Mouse (Mus musculus): Measurements from ENCODE around the gene Car15. TPM values are rescaled to one million over a fixed set of nuclear protein-coding genes. Genes with fewer than 3 reads are reported as not detected.
A peak's percentile ranks its signal among the peaks of the same experiment; 100 is the strongest.

The Car15 gene
- polyA plus RNA-seq, 1 experiment from 2014 or later = 4.5 TPM

GRCm38 (mm10) chr16:17842437-17842836 lies 4.3 kb upstream of the Car15 start:
- Histone ChIP-seq H3K4me2 (ENCODE audit: low read depth, low read length) (no peak overlapping the region), H3K9me3 (ENCODE audit: control insufficient read depth, low read length) (no peaks in the 10 kb centered on the region), H3K27me3 (ENCODE audit: control insufficient read depth, insufficient read depth, low read depth, low read length) (no peaks in the 10 kb centered on the region), H3K9ac (ENCODE audit: low read length) (no peak overlapping the region), H3K27ac (ENCODE audit: low read length) (no peak overlapping the region), H3K4me3 (ENCODE audit: low read length) (no peak overlapping the region), H3K4me1 (replicated peaks; ENCODE audit: control insufficient read depth, insufficient read depth, low read length) (no peaks in the 10 kb centered on the region), H3K36me3 (ENCODE audit: control insufficient read depth, insufficient read depth, low read length) (peaks cover 48% of the 10 kb centered on the region)
- ATAC-seq (ENCODE audit: low read depth) = no peak
- 94% methylated on average over 7 of the region's 7 CpGs for WGBS

- peaks cover 14% of the 10 kb centered on the region for H3K27me3 ChIP-seq (ENCODE audit: control insufficient read depth, insufficient read depth, low read depth, low read length)
- H3K4me2 ChIP-seq (ENCODE audit: low read depth, low read length) = no peak overlapping the region
- H3K27ac ChIP-seq (ENCODE audit: low read length) = no peak overlapping the region
- no peak overlapping the region for H3K9ac ChIP-seq (ENCODE audit: low read length)
- no peak for ATAC-seq (ENCODE audit: low read depth)
- no peaks in the 10 kb centered on the region for H3K9me3 ChIP-seq (ENCODE audit: control insufficient read depth, low read length)
- peaks cover 36% of the 10 kb centered on the region for H3K36me3 ChIP-seq (ENCODE audit: control insufficient read depth, insufficient read depth, low read length)
- WGBS = 78% methylated on average over 4 of the region's 4 CpGs
- no peak overlapping the region for H3K4me3 ChIP-seq (ENCODE audit: low read length)
- H3K4me1 ChIP-seq (replicated peaks; ENCODE audit: control insufficient read depth, insufficient read depth, low read length) = no peaks in the 10 kb centered on the region
Observed at GRCm38 (mm10) chr16:17839976-17840375, 1.8 kb upstream of the Car15 start.

GRCm38 (mm10) chr16:17835481-17835880 lies 2.7 kb downstream of the Car15 start:
- WGBS = 51% methylated on average over 13 of the region's 13 CpGs
- no peak overlapping the region for H3K27ac ChIP-seq (ENCODE audit: low read length)
- H3K4me3 ChIP-seq (ENCODE audit: low read length) = no peak overlapping the region
- peaks cover 5% of the 10 kb centered on the region for H3K4me1 ChIP-seq (replicated peaks; ENCODE audit: control insufficient read depth, insufficient read depth, low read length)
- H3K36me3 ChIP-seq (ENCODE audit: control insufficient read depth, insufficient read depth, low read length) = no peaks in the 10 kb centered on the region
- no peak for ATAC-seq (ENCODE audit: low read depth)
- no peak overlapping the region for H3K4me2 ChIP-seq (ENCODE audit: low read depth, low read length)
- H3K9me3 ChIP-seq (ENCODE audit: control insufficient read depth, low read length) = no peaks in the 10 kb centered on the region
- H3K9ac ChIP-seq (ENCODE audit: low read length) = no peak overlapping the region
- H3K27me3 ChIP-seq (ENCODE audit: control insufficient read depth, insufficient read depth, low read depth, low read length) = peaks cover 57% of the 10 kb centered on the region

- Histone ChIP-seq H3K27me3 (ENCODE audit: control insufficient read depth, insufficient read depth, low read depth, low read length) (peaks cover 60% of the 10 kb centered on the region), H3K9ac (ENCODE audit: low read length) (no peak overlapping the region), H3K4me3 (ENCODE audit: low read length) (peak overlapping the region; percentile 61), H3K36me3 (ENCODE audit: control insufficient read depth, insufficient read depth, low read length) (no peaks in the 10 kb centered on the region), H3K27ac (ENCODE audit: low read length) (no peak overlapping the region), H3K9me3 (ENCODE audit: control insufficient read depth, low read length) (no peaks in the 10 kb centered on the region), H3K4me2 (ENCODE audit: low read depth, low read length) (peak overlapping the region; percentile 98), H3K4me1 (replicated peaks; ENCODE audit: control insufficient read depth, insufficient read depth, low read length) (peaks cover 5% of the 10 kb centered on the region)
- 41% methylated on average over 7 of the region's 7 CpGs for WGBS
- no peak for ATAC-seq (ENCODE audit: low read depth)
Observed at GRCm38 (mm10) chr16:17834543-17834942, 3.6 kb downstream of the Car15 start.

GRCm38 (mm10) chr16:17833681-17834399 lies 4.3 kb downstream of the Car15 start:
- peak overlapping the region; percentile 64 for H3K9ac ChIP-seq (ENCODE audit: low read length)
- no peak overlapping the region for H3K27ac ChIP-seq (ENCODE audit: low read length)
- H3K4me3 ChIP-seq (ENCODE audit: low read length) = peak overlapping the region; percentile 61
- no peaks in the 10 kb centered on the region for H3K36me3 ChIP-seq (ENCODE audit: control insufficient read depth, insufficient read depth, low read length)
- no peaks in the 10 kb centered on the region for H3K9me3 ChIP-seq (ENCODE audit: control insufficient read depth, low read length)
- H3K4me2 ChIP-seq (ENCODE audit: low read depth, low read length) = peak overlapping the region; percentile 98
- under 1% methylated on average over 56 of the region's 103 CpGs for WGBS
- H3K27me3 ChIP-seq (ENCODE audit: control insufficient read depth, insufficient read depth, low read depth, low read length) = peaks cover 60% of the 10 kb centered on the region
- H3K4me1 ChIP-seq (replicated peaks; ENCODE audit: control insufficient read depth, insufficient read depth, low read length) = peaks cover 5% of the 10 kb centered on the region
- ATAC-seq (ENCODE audit: low read depth) = peak; percentile 29; the same call in 1 of the 2 replicates

- Histone ChIP-seq H3K27ac (ENCODE audit: low read length) (no peak overlapping the region), H3K4me2 (ENCODE audit: low read depth, low read length) (peak overlapping the region; percentile 98), H3K9me3 (ENCODE audit: control insufficient read depth, low read length) (no peaks in the 10 kb centered on the region), H3K4me1 (replicated peaks; ENCODE audit: control insufficient read depth, insufficient read depth, low read length) (peaks cover 5% of the 10 kb centered on the region), H3K9ac (ENCODE audit: low read length) (peak overlapping the region; percentile 64), H3K27me3 (ENCODE audit: control insufficient read depth, insufficient read depth, low read depth, low read length) (peaks cover 60% of the 10 kb centered on the region), H3K36me3 (ENCODE audit: control insufficient read depth, insufficient read depth, low read length) (no peaks in the 10 kb centered on the region), H3K4me3 (ENCODE audit: low read length) (peak overlapping the region; percentile 61)
- WGBS = under 1% methylated on average over 35 of the region's 37 CpGs
- peak; percentile 47 for ATAC-seq (ENCODE audit: low read depth)
Observed at GRCm38 (mm10) chr16:17833321-17833680, 4.9 kb downstream of the Car15 start.

GRCm38 (mm10) chr16:17832821-17833220 lies 5.3 kb downstream of the Car15 start, which contains the start of gene B830017H08Rik:
Gene B830017H08Rik, plus strand, starts transcription at chr16:17833121.
- H3K4me2 ChIP-seq (ENCODE audit: low read depth, low read length) = peak within 1 kb of the TSS; percentile 98
- H3K4me3 ChIP-seq (ENCODE audit: low read length) = peak within 1 kb of the TSS; percentile 61
- 27% methylated on average over 7 of the region's 7 CpGs for WGBS
- peaks cover 5% of the 10 kb centered on the region for H3K4me1 ChIP-seq (replicated peaks; ENCODE audit: control insufficient read depth, insufficient read depth, low read length)
- peaks cover 60% of the 10 kb centered on the region for H3K27me3 ChIP-seq (ENCODE audit: control insufficient read depth, insufficient read depth, low read depth, low read length)
- H3K9me3 ChIP-seq (ENCODE audit: control insufficient read depth, low read length) = no peaks in the 10 kb centered on the region
- no peak for ATAC-seq (ENCODE audit: low read depth)
- H3K27ac ChIP-seq (ENCODE audit: low read length) = no peak within 1 kb of the TSS
- H3K9ac ChIP-seq (ENCODE audit: low read length) = peak within 1 kb of the TSS; percentile 64
- no peaks in the 10 kb centered on the region for H3K36me3 ChIP-seq (ENCODE audit: control insufficient read depth, insufficient read depth, low read length)

GRCm38 (mm10) chr16:17831781-17832180 lies 6.4 kb downstream of the Car15 start:
- Histone ChIP-seq H3K4me3 (ENCODE audit: low read length) (no peak overlapping the region), H3K4me1 (replicated peaks; ENCODE audit: control insufficient read depth, insufficient read depth, low read length) (peaks cover 5% of the 10 kb centered on the region), H3K9me3 (ENCODE audit: control insufficient read depth, low read length) (no peaks in the 10 kb centered on the region), H3K4me2 (ENCODE audit: low read depth, low read length) (no peak overlapping the region), H3K9ac (ENCODE audit: low read length) (no peak overlapping the region), H3K36me3 (ENCODE audit: control insufficient read depth, insufficient read depth, low read length) (no peaks in the 10 kb centered on the region), H3K27me3 (ENCODE audit: control insufficient read depth, insufficient read depth, low read depth, low read length) (peaks cover 60% of the 10 kb centered on the region), H3K27ac (ENCODE audit: low read length) (no peak overlapping the region)
- 18% methylated on average over 11 of the region's 11 CpGs for WGBS
- peak; percentile 37; the same call in 1 of the 2 replicates for ATAC-seq (ENCODE audit: low read depth)

GRCm38 (mm10) chr16:17830385-17831178 lies 7.6 kb downstream of the Car15 start:
- no peak overlapping the region for H3K9ac ChIP-seq (ENCODE audit: low read length)
- no peaks in the 10 kb centered on the region for H3K9me3 ChIP-seq (ENCODE audit: control insufficient read depth, low read length)
- H3K4me3 ChIP-seq (ENCODE audit: low read length) = no peak overlapping the region
- no peak overlapping the region for H3K27ac ChIP-seq (ENCODE audit: low read length)
- WGBS = 63% methylated on average over 10 of the region's 10 CpGs
- no peaks in the 10 kb centered on the region for H3K36me3 ChIP-seq (ENCODE audit: control insufficient read depth, insufficient read depth, low read length)
- H3K27me3 ChIP-seq (ENCODE audit: control insufficient read depth, insufficient read depth, low read depth, low read length) = peaks cover 53% of the 10 kb centered on the region
- no peak for ATAC-seq (ENCODE audit: low read depth)
- H3K4me2 ChIP-seq (ENCODE audit: low read depth, low read length) = no peak overlapping the region
- H3K4me1 ChIP-seq (replicated peaks; ENCODE audit: control insufficient read depth, insufficient read depth, low read length) = peaks cover 5% of the 10 kb centered on the region
